Mouse (Mus musculus) myocyte (in vitro differentiated cells): ENCODE results near the gene Wwox.

Experiments used
- CEBPB ChIP-seq: IDR thresholded peaks from 2 replicates; pipeline ENCODE4 v1.6.1; 2011; ENCODE audit warnings: mild to moderate bottlenecking, moderate library complexity; ENCODE audit not compliant: poor library complexity, insufficient read depth, severe bottlenecking
- E2F4 ChIP-seq: IDR thresholded peaks from one replicate; pipeline ENCODE4 v1.6.1; 2011; ENCODE audit warnings: mild to moderate bottlenecking, control low read depth, moderate library complexity; ENCODE audit not compliant: insufficient read depth
- MAX ChIP-seq: IDR thresholded peaks from one replicate; pipeline ENCODE4 v1.6.1; 2011; ENCODE audit warnings: low read depth, mild to moderate bottlenecking, control low read depth
- MYOD1 ChIP-seq, 3 experiments: IDR thresholded peaks; one replicate each; pipeline ENCODE4 v1.6.1; 2011; ENCODE audit warnings: control low read depth in 2 of 3, low read depth in 2 of 3, mild to moderate bottlenecking in 2 of 3, moderate library complexity in 1 of 3; ENCODE audit not compliant: insufficient read length in 2 of 3, control insufficient read depth in 1 of 3
- MYOG ChIP-seq, 3 experiments: IDR thresholded peaks; one replicate each; pipeline ENCODE4 v1.6.1; 2011; ENCODE audit warnings: control low read depth in 2 of 3, low read depth in 2 of 3, mild to moderate bottlenecking in 2 of 3; ENCODE audit not compliant: insufficient read length in 2 of 3, control insufficient read depth in 1 of 3, insufficient read depth in 1 of 3
- POLR2A ChIP-seq: IDR thresholded peaks from one replicate; pipeline ENCODE4 v1.6.1; 2011; ENCODE audit warnings: low read depth, mild to moderate bottlenecking, control low read depth, moderate library complexity; ENCODE audit not compliant: insufficient read length
- POLR2AphosphoS2 ChIP-seq: IDR thresholded peaks from one replicate; pipeline ENCODE4 v1.6.1; 2011; ENCODE audit warnings: low read depth, control low read depth; ENCODE audit not compliant: insufficient read length
- SRF ChIP-seq: IDR thresholded peaks from one replicate; pipeline ENCODE4 v1.6.1; 2011; ENCODE audit warnings: low read depth; ENCODE audit not compliant: control insufficient read depth, insufficient read length
- TCF12 ChIP-seq: IDR thresholded peaks from one replicate; pipeline ENCODE4 v1.6.1; 2011; ENCODE audit warnings: mild to moderate bottlenecking, control low read depth; ENCODE audit not compliant: poor library complexity, insufficient read depth, severe bottlenecking
- TCF3 ChIP-seq: IDR thresholded peaks from one replicate; pipeline ENCODE4 v1.6.1; 2011; ENCODE audit warnings: low read depth, control low read depth; ENCODE audit not compliant: insufficient read length
- USF1 ChIP-seq: IDR thresholded peaks from one replicate; pipeline ENCODE4 v1.6.1; 2011; ENCODE audit warnings: low read depth, mild to moderate bottlenecking, control low read depth, moderate library complexity

DNA sequence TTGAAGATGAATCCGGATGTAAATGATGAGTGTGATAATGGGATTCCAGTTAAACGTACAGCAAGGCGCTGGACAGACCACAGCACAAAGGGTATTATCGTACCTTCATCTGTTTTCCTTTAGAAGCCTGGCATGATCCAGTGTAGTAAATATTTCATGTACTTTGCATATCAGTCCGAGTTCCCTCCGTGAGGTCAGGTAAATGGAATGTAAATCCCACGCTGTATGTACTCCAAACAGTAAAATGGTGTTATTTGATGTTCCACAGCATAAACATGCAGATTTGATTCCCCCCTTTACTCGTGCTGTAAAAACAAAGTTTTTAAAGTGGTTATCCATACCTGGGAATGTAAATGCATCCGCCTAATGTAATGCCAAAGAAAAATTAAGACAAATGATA lies 202.4 kb downstream of the Wwox start:
- TF ChIP-seq POLR2A: no peak
- no peak for TF ChIP-seq CEBPB
- TF ChIP-seq POLR2AphosphoS2: no peak
- no peak for TF ChIP-seq TCF12
- TF ChIP-seq TCF3: no peak
- no peak for TF ChIP-seq E2F4
- no peak for TF ChIP-seq MYOG (IDR thresholded peaks at IDR 0.05; ENCODE audit: control insufficient read depth in 1 of 3, insufficient read depth in 1 of 3, insufficient read length in 2 of 3, low read depth in 2 of 3)
- no peak for TF ChIP-seq MYOD1 (IDR thresholded peaks at IDR 0.05; ENCODE audit: control insufficient read depth in 1 of 3, insufficient read length in 2 of 3, low read depth in 2 of 3)
- no peak for TF ChIP-seq MAX
- no peak for TF ChIP-seq USF1
- no peak for TF ChIP-seq SRF
